Mouse (Mus musculus): Measurements from ENCODE around the gene Hnrnpl.

Gene Hnrnpl

DNA sequence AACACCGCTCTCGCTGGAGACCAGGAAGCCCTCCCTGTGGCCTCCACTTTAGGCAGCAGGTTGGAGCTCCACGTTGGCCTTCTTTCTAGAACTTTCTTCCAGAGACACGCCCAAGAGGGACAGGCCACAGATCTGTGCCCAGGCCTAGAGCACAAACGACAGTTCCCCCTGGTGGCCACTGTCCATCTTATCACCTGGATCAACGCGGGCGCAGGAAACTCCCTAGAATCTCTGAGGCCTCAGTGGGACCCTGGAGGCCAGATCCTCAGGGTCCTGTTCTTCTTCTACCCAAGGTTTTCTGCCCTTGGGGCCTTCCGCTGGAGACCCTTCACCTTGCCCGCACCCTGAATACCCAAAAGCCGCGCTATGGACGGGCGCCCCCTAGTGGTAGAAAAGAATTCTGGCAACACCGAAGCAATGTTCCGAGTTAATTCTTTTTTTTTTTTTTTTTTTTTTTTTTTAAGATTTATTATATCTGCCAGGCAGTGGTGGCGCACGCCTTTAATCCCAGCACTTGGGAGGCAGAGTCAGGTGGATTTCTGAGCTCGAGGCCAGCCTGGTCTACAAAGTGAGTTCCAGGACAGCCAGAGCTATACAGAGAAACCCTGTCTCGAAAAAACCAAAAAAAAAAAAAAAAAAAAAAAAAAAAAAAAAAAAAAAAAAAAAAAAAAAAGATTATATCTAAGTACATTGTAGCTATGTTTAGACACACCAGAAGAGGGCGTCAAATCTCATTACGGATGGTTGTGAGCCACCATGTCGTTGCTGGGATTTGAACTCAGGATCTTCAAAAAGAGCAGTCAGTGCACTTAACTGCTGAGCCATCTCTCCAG is 59.4 kb downstream of the Hnrnpl start:
- in situ Hi-C loops (cut with MseI, MboI), result loop anchor here (5.0 kb wide), 2 partner anchors 75 to 80 kb away; partner anchors contain the start of gene Rinl (in 1 of the 2)

DNA sequence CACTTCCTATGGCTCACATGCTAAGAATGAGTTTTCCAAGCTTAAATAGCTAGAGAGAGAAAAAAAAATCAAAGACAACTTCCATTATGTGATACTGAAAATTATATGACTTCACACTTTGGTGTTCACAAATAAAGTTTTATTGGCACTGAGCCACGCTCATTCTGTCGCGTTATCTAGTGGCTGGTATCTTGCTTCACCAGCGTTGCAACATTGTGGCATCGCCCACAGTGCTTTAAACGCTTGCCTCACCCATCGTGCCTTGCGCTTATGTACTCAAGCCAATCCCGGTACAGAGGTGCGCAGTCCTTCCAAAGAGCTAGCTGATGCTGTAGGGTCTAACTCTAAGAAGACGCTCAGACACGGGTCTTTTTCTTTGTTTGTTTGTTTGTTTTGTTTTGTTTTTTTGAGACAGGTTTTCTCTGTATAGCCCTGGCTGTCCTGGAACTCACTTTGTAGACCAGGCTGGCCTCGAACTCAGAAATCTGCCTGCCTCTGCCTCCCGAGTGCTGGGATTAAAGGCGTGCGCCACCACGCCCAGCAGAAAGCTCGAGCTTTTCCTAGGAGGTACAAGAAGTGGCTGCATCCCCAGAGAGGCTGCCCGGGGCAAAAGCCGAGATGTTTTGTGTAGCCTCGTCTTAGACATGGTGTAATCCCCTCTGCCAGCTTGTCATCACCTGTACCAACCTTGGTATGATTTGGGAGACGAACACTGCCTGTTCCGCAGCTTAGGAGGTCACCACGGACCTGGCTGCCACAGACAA is 62.7 kb downstream of the Hnrnpl start:
- in situ Hi-C loops (cut with MseI, MboI), result no loop called here
